Mouse (Mus musculus): ENCODE data around the gene Brms1l. TPM values are rescaled to one million over a fixed set of nuclear protein-coding genes. Genes with fewer than 3 reads are reported as not detected.

Brms1l gene
- total RNA-seq, 2 experiments from 2014 or later: 58.7 to 63.8 TPM

DNA sequence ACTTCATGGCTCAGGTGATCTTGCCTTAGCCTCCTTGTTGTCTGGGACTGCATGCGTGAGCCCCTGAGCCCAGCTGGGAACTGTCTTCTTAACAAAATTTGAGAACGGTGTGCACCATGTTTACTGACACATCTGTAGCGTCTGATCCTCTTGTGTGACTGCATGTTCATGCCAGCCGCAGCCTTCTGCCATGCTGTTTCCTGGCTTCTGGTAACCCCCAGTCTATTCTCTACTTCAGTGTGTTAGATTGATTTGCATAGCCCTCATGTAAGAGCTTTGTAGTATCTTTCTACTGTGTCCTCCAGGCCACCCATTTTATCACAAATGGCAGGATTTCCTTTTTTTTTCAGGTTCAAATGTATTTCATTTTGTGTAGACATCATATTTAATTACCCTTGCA lies 11.7 kb downstream of the Brms1l start:
- intact Hi-C loops (cut with DNase I): no loop called here
- DNase-seq (ENCODE audit: low spot score in 2 of 2): no peak

- intact Hi-C loops (cut with DNase I): no loop called here
- no peak for DNase-seq (ENCODE audit: low spot score in 2 of 2)
These were observed 14.5 kb downstream of the Brms1l start for GRCm38 (mm10) chr12:55850650-55851049.

DNA sequence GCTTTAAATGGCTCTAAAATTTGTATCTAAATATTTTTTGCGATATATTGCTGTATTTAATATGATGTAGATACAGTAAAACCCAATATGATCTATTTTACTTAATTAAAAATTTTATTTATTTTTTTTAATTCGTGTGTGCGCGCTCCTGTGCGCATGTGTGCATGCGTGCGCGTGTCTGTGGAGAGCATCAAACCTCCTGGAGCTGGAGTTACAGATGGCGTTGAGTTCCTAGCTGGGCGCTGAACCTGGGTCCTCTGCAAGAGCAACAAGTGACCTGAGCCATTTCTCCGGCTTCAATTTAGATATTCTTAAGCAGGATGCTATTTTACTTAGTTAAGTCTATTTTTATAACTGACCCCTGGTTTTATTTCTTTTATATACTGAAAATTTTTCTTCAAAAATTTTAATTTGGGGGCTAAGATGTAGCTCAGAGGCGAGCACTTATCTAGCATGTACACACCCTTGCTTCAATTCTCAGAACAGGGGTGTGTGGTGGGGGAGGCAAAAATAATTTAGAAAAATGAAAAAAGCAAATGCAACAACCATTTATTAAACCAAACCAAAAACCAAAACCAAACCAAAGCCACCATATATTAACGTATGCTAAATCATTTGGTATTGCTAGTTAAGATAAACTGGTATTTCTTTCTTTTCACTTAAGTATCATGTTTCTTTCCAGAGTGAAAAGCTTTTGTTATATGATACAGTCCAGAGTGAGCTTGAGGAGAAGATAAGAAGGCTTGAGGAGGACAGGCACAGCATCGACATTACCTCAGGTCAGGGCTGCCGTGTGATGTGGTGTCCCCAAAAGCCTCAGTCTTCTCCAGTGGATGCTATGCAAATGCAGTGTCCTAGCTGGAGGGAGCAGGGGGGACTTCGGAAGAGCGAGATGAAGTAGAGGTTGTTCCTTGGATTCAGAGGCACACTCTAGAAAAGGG lies 23.6 kb downstream of the Brms1l start:
- intact Hi-C loops (cut with DNase I): no loop called here
- no peak for DNase-seq (ENCODE audit: low spot score in 2 of 2)

DNA sequence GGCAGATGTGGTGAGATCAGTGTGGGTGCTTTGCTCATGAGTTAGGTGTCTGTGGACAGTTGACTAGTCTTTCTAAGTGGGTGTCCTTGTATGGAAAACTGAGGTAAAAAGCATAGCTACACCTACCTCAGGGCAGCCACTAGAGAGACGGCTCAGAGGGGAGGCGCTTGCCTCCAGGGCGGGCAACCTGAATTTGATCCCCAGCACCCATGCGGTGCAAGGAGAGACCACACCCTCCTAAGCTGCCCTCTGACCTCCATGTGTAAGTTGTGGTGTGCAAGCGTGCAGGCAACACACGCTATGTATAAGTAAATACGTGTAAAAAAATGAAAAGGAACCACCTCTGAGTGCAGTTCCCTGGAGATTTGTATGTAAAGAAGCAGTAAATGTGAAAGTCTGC lies 24.5 kb downstream of the Brms1l start:
- intact Hi-C loops (cut with DNase I): no loop called here

DNA sequence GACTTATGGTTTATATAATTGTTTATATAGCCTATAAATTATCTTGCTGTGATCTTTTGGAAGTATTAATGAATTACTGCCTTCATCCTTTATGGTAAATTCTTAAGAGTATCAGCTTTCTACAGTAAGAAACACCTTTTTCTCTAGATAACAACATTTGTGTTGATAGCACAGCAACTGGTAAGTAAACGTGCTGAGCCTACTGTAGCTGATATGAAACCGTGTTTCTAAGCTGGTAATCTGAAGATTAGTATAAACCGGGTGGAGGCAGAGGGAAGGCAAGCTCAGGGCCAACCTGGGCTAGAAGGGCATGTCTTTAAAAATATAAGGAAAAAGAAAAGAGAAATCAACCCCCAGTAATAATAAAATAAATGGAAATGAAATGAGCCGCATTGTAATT lies 31.6 kb downstream of the Brms1l start:
- no peak for DNase-seq (ENCODE audit: low spot score in 2 of 2)
- intact Hi-C loops (cut with DNase I): no loop called here

More for the DNA sequence above, 24.5 kb downstream of the Brms1l start:
- no peak for DNase-seq (ENCODE audit: low spot score in 2 of 2)

DNA sequence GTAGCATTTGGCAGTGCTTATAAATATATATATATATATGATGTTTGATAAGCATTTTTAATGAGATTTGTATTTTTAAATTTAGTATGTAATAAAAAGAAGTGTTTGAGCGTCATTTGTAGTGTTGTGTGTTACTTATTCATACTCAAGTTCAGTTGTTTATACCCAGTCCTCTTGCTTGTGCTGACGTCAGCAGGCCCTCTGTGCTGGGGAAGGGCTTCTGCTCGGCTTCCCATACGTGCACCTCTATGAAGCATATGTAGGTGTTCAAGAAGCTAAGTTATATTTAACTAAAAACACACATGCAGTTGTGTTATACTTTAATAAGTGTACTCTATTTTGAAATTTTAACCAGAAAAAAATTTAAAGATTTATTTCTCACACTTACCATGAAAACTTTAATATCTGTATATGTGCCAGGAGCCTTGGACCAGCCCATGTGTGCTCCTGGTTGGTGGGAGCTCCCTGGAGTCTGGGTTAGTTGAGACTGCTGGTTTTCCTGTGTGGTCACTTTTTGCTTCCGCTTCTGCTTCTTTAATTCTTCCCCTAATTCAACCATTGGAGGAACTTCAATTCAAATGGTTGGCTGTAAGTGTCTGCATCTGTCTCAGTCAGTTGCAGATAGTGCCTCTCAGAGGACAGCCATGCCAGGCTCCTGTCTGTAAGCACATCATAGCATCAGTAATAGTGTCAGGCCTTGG lies 33.6 kb downstream of the Brms1l start:
- intact Hi-C loops (cut with DNase I): no loop called here
- no peak for DNase-seq (ENCODE audit: low spot score in 2 of 2)

- DNase-seq (ENCODE audit: low spot score in 2 of 2): peak in 1 of 2 experiments; percentile 7
- intact Hi-C loops (cut with DNase I): loop anchor here (5.0 kb wide), 1 partner anchor 752 kb away; no protein-coding TSS in a partner anchor
These were observed 49.3 kb downstream of the Brms1l start for GRCm38 (mm10) chr12:55885449-55885848.

- intact Hi-C loops (cut with DNase I): loop anchor here (2.0 to 5.0 kb wide), 2 partner anchors 170 to 749 kb away; no protein-coding TSS in a partner anchor
- DNase-seq (ENCODE audit: low spot score in 2 of 2): peak; percentile 15 to 48
These were observed 52.4 kb downstream of the Brms1l start for GRCm38 (mm10) chr12:55888570-55888969.

GRCm38 (mm10) chr12:55904801-55905200 lies 68.7 kb downstream of the Brms1l start:
- no peak for DNase-seq (ENCODE audit: low spot score in 2 of 2)
- intact Hi-C loops (cut with DNase I): no loop called here

DNA sequence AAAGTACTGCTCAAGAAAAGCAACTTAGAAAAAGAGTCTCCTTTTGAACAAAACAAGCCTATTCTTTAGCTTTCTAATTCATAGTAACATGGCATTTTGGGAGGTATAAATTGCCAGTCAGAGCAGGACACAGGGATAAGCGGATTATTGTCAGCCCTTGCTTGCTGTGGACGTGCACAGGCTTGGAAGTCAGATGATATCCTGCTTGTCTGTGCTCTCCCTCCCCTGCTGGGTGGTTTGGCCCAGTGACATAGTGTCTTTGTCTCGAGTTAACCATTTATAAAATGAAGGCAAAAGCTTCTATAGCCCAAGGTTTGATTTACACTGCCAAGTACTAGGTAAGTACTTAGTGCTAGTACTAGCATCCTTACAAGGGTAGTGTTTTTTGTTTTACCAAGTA lies 76.0 kb downstream of the Brms1l start:
- intact Hi-C loops (cut with DNase I): no loop called here
- DNase-seq (ENCODE audit: low spot score in 2 of 2): no peak

DNA sequence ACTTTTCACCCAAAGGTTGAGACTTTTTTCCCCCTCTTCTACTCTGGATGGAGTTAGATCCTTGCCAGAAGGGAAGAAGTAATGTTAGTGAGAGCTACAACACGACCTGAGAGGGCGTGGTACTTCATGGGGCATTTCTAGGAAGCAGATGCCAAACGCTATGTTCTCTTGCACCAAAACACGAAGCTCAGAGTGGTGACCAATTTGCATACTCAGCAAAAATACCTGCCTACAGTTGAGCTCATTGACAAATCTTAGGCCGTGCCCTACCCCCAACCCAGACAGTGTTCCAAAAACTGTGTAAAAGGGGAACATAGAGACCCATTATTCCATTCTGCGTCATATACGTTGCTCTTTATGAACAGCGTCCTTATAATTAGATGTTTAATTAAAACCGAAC lies 77.1 kb downstream of the Brms1l start:
- intact Hi-C loops (cut with DNase I): no loop called here
- DNase-seq (ENCODE audit: low spot score in 2 of 2): no peak

GRCm38 (mm10) chr12:55916250-55916649 lies 80.1 kb downstream of the Brms1l start:
- intact Hi-C loops (cut with DNase I): no loop called here

DNA sequence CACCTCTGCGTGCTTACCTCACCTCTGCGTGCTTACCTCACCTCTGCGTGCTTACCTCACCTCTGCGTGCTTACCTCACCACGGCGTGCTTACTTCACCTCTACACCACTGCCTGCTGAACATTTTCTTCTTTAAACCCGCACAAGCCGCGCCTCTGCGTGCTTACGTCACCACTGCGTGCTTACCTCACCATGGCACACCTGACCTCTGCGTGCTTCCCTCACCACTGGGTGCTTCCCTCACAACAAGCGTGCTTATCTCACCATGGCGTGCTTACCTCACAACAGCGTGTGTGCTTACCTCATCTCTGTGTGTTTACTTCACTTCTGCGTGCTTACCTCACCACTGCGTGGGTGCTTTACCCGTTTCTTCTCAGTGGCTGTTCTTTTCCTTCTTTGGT lies 80.9 kb downstream of the Brms1l start:
- intact Hi-C loops (cut with DNase I): no loop called here
- no peak for DNase-seq (ENCODE audit: low spot score in 2 of 2)

More at GRCm38 (mm10) chr12:55916250-55916649, 80.1 kb downstream of the Brms1l start:
- DNase-seq (ENCODE audit: low spot score in 2 of 2): no peak

Small RNAs within 50 kb of the gene (microRNA-seq; reads per million reads assigned to microRNA genes)
- gene Gm23394: 3.7 to 7.4 reads per million in 2 experiments

Other genes starting within 250 kb of the Brms1l start
- gene Insm2, start 236.9 kb upstream of the Brms1l start, total RNA-seq (2021): under 1 TPM; 0.37 to 0.49 TPM
- 100 to 1,000 TPM; 112 to 126 TPM for gene Ralgapa1, start 15.2 kb upstream of the Brms1l start, total RNA-seq (2021)